Mouse (Mus musculus) G1E (cell line): ENCODE results near the gene Gm10719. TPM values are rescaled to one million over a fixed set of nuclear protein-coding genes. Genes with fewer than 3 reads are reported as not detected.
"Not testable (repeated sequence)": the region's sequence is repeated elsewhere in the genome, so short reads cannot be mapped to it uniquely, and the experiment has no call there.

Experiments used
- ATAC-seq: 2 replicates; pipeline ENCODE4 v1.8.0; 2016; ENCODE audit warnings: mild to moderate bottlenecking; ENCODE audit not compliant: insufficient number of reproducible peaks, poor library complexity, low FRiP score, severe bottlenecking; ENCODE audit errors: extremely low read depth
- DNase-seq: peaks from one replicate; pipeline ENCODE4 v3.0.0; 2012; ENCODE audit warnings: low spot score
- H3K27me3 ChIP-seq: 2 replicates; pipeline ENCODE4 v1.6.1; 2012; ENCODE audit warnings: mild to moderate bottlenecking, low read length, inconsistent platforms; ENCODE audit not compliant: insufficient read depth
- H3K36me3 ChIP-seq: replicated peaks from 2 replicates; pipeline ENCODE3; 2012; ENCODE audit warnings: mild to moderate bottlenecking, inconsistent platforms
- H3K4me1 ChIP-seq: 2 replicates; pipeline ENCODE4 v1.6.1; 2012; ENCODE audit warnings: low read depth, low read length, inconsistent platforms, mixed read lengths; ENCODE audit not compliant: insufficient read depth
- H3K4me3 ChIP-seq: 2 replicates; pipeline ENCODE4 v1.5.1; 2012; ENCODE audit warnings: low read depth, mild to moderate bottlenecking, inconsistent platforms, low read length, moderate library complexity, mixed read lengths
- H3K9me3 ChIP-seq: replicated peaks from 2 replicates; pipeline ENCODE4 v1.6.1; 2012; ENCODE audit warnings: inconsistent platforms
- TAL1 ChIP-seq: conservative IDR thresholded peaks from 2 replicates; pipeline ENCODE4 v1.6.1; 2012; ENCODE audit warnings: low read depth, low read length, inconsistent platforms, mixed read lengths
- polyA plus RNA-seq: library from polyadenylated mRNA; stranded (reverse); fragments of >175 nt; gene quantifications from 2 replicates; pipeline ENCODE4 v1.2.3, GENCODE M21; 2012
- total RNA-seq, 2 experiments: library from RNA; stranded (forward) in 1 of 2; stranded (reverse) in 1 of 2; fragments of 200-1000 nt in 1 of 2; fragments of >200 nt in 1 of 2; fragmentation: Nextera tagmentation in 1 of 2; gene quantifications; 2 replicates each; pipeline ENCODE4 v1.2.3; 2014 to 2017

Gm10719 gene
- total and polyA plus RNA-seq, 3 experiments, result 0.38 to 146 (median 3.2) TPM

DNA sequence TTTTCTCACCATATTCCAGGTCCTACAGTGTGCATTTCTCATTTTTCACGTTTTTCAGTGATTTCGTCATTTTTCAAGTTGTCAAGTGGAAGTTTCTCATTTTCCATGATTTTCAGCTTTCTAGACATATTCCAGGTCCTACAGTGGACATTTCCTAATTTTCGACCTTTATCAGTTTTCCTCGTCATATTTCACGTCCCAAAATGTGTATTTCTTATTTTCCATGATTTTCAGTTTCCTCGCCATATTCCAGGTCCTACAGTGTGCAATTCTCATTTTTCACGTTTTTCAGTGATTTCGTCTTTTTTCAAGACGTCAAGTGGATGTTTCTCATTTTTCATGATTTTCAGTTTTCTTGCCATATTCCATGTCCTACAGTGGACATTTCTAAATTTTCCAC, 10.0 kb downstream of the Gm10719 start:
- not testable (repeated sequence) for H3K36me3 ChIP-seq, H3K4me3 ChIP-seq, H3K27me3 ChIP-seq, H3K4me1 ChIP-seq, DNase-seq, H3K9me3 ChIP-seq
- 0 out of 2 replicates have a peak, but pooled peaks have one; percentile 5 for ATAC-seq

DNA sequence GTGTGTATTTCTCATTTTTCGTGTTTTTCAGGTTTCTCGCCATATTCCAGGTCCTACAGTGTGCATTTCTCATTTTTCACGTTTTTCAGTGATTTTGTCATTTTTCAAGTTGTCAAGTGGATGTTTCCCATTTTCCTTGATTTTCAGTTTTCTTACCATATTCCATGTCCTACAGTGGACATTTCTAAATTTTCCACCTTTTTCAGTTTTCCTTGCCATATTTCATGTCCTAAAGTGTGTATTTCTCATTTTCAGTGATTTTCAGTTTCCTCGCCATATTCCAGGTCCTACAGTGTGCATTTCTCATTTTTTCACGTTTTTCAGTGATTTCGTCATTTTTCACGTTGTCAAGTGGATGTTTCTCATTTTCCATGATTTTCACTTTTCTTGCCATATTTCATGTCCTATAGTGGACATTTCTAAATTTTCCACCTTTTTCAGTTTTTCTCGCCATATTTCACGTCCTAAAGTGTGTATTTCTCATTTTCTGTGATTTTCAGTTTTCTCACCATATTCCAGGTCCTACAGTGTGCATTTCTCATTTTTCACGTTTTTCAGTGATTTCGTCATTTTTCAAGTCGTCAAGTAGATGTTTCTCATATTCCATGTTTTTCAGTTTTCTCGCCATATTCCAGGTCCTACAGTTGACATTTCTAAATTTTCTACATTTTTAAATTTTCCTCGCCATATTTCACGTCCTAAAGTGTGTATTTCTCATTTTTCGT, 12.2 kb downstream of the Gm10719 start:
- not testable (repeated sequence) for DNase-seq, H3K27me3 ChIP-seq, H3K4me3 ChIP-seq, H3K36me3 ChIP-seq, H3K9me3 ChIP-seq, ATAC-seq, H3K4me1 ChIP-seq
- 0 out of 2 replicates have a peak, but pooled peaks have one; percentile 4 for TF ChIP-seq TAL1

DNA sequence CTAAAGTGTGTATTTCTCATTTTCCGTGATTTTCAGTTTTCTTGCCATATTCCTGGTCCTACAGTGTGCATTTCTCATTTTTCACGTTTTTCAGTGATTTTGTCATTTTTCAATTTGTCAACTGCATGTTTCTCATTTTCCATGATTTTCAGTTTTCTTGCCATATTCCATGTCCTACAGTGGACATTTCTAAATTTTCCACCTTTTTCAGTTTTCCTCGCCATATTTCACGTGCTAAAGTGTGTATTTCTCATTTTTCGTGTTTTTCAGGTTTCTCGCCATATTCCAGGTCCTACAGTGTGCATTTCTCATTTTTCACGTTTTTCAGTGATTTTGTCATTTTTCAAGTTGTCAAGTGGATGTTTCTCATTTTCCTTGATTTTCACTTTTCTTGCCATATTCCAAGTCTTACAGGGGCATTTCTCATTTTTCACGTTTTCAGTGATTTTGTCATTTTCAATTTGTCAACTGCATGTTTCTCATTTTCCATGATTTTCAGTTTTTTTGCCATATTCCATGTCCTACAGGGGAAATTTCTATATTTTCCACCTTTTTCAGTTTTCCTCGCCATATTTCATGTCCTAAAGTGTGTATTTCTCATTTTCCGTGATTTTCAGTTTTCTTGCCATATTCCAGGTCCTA, 13.6 kb downstream of the Gm10719 start:
- H3K36me3 ChIP-seq, H3K9me3 ChIP-seq, DNase-seq, H3K27me3 ChIP-seq, H3K4me3 ChIP-seq, ATAC-seq, H3K4me1 ChIP-seq: not testable (repeated sequence)

DNA sequence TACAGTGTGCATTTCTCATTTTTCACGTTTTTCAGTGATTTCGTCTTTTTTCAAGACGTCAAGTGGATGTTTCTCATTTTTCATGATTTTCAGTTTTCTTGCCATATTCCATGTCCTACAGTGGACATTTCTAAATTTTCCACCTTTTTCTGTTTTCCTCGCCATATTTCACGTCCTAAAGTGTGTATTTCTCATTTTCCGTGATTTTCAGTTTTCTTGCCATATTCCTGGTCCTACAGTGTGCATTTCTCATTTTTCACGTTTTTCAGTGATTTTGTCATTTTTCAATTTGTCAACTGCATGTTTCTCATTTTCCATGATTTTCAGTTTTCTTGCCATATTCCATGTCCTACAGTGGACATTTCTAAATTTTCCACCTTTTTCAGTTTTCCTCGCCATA, 17.1 kb downstream of the Gm10719 start, which contains the start of gene Gm17535:
TSS of gene Gm17535 (plus strand) at position 301 of the 400 bp plus-strand sequence.
- H3K4me3 ChIP-seq, DNase-seq, H3K4me1 ChIP-seq, H3K27me3 ChIP-seq, H3K9me3 ChIP-seq, H3K36me3 ChIP-seq, ATAC-seq: not testable (repeated sequence)

DNA sequence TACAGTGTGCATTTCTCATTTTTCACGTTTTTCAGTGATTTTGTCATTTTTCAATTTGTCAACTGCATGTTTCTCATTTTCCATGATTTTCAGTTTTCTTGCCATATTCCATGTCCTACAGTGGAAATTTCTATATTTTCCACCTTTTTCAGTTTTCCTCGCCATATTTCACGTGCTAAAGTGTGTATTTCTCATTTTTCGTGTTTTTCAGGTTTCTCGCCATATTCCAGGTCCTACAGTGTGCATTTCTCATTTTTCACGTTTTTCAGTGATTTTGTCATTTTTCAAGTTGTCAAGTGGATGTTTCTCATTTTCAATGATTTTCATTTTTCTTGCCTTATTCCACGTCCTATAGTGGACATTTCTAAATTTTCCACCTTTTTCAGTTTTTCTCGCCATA, 19.4 kb downstream of the Gm10719 start, which contains the start of gene Gm10715:
TSS of gene Gm10715 (plus strand) at position 301 of the 400 bp plus-strand sequence.
- not testable (repeated sequence) for ATAC-seq, H3K4me1 ChIP-seq, H3K9me3 ChIP-seq

DNA sequence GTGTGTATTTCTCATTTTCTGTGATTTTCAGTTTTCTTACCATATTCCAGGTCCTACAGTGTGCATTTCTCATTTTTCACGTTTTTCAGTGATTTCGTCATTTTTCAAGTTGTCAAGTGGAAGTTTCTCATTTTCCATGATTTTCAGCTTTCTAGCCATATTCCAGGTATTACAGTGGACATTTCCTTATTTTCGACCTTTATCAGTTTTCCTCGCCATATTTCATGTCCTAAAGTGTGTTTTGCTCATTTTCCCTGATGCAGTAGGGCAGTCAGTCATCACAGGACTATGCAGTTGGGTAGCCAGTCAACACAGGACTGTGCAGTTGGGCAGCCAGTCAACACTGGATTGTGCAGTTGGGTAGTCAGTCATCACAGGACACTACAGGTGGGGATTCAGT, 21.0 kb downstream of the Gm10719 start:
- not testable (repeated sequence) for H3K9me3 ChIP-seq, H3K27me3 ChIP-seq, H3K4me3 ChIP-seq, H3K4me1 ChIP-seq, ATAC-seq, DNase-seq, H3K36me3 ChIP-seq

More for the DNA sequence above, 19.4 kb downstream of the Gm10719 start, which contains the start of gene Gm10715:
- H3K36me3 ChIP-seq, H3K27me3 ChIP-seq, H3K4me3 ChIP-seq, DNase-seq: not testable (repeated sequence)

Other genes with a start within 250 kb of the Gm10719 start
- not detected in 2 replicates for gene Gm10722, start 16.5 kb upstream of the Gm10719 start, total RNA-seq (2014; fragmentation: Nextera tagmentation)
- 8.1 and 13.8 TPM in 2 replicates for gene Gm10722, start 16.5 kb upstream of the Gm10719 start, total RNA-seq (2017)
- gene Gm10722, start 16.5 kb upstream of the Gm10719 start, polyA plus RNA-seq, result 0.09 TPM in 1 of 2 replicates, not detected in the other
- 1.9 and 3.6 TPM in 2 replicates for gene Gm11168, start 14.1 kb upstream of the Gm10719 start, total RNA-seq (2014; fragmentation: Nextera tagmentation)
- 12.4 and 16.0 TPM in 2 replicates for gene Gm11168, start 14.1 kb upstream of the Gm10719 start, total RNA-seq (2017)
- gene Gm11168, start 14.1 kb upstream of the Gm10719 start, polyA plus RNA-seq, result 0.12 TPM in 1 of 2 replicates, not detected in the other
- gene Gm10721, start 4.3 kb upstream of the Gm10719 start, total RNA-seq (2014; fragmentation: Nextera tagmentation), result not detected in 2 replicates
- 17.5 and 19.1 TPM in 2 replicates for gene Gm10721, start 4.3 kb upstream of the Gm10719 start, total RNA-seq (2017)
- gene Gm10721, start 4.3 kb upstream of the Gm10719 start, polyA plus RNA-seq, result 0.11 TPM in 2 replicates
- not detected in 2 replicates for gene Gm10720, start 1.8 kb upstream of the Gm10719 start, total RNA-seq (2014; fragmentation: Nextera tagmentation)
- 5.0 and 7.5 TPM in 2 replicates for gene Gm10720, start 1.8 kb upstream of the Gm10719 start, total RNA-seq (2017)
- gene Gm10720, start 1.8 kb upstream of the Gm10719 start, polyA plus RNA-seq, result not detected in 2 replicates
- gene Gm10718, start 6.1 kb downstream of the Gm10719 start, total RNA-seq (2014; fragmentation: Nextera tagmentation), result not detected in 2 replicates
- 46.0 and 52.3 TPM in 2 replicates for gene Gm10718, start 6.1 kb downstream of the Gm10719 start, total RNA-seq (2017)
- 1.3 and 2.6 TPM in 2 replicates for gene Gm10718, start 6.1 kb downstream of the Gm10719 start, polyA plus RNA-seq
- 1.4 TPM in 1 of 2 replicates, not detected in the other for gene Gm10717, start 8.0 kb downstream of the Gm10719 start, total RNA-seq (2014; fragmentation: Nextera tagmentation)
- gene Gm10717, start 8.0 kb downstream of the Gm10719 start, total RNA-seq (2017), result 51.8 and 65.5 TPM in 2 replicates
- 0.14 and 0.45 TPM in 2 replicates for gene Gm10717, start 8.0 kb downstream of the Gm10719 start, polyA plus RNA-seq
- not detected in 2 replicates for gene Gm17535, start 17.2 kb downstream of the Gm10719 start, total RNA-seq (2014; fragmentation: Nextera tagmentation)
- gene Gm17535, start 17.2 kb downstream of the Gm10719 start, total RNA-seq (2017), result 6.6 and 8.5 TPM in 2 replicates
- gene Gm17535, start 17.2 kb downstream of the Gm10719 start, polyA plus RNA-seq, result 0.09 TPM in 1 of 2 replicates, not detected in the other
- 1.2 TPM in 1 of 2 replicates, not detected in the other for gene Gm10715, start 19.5 kb downstream of the Gm10719 start, total RNA-seq (2014; fragmentation: Nextera tagmentation)
- gene Gm10715, start 19.5 kb downstream of the Gm10719 start, total RNA-seq (2017), result 9.5 and 13.9 TPM in 2 replicates
- not detected in 2 replicates for gene Gm10715, start 19.5 kb downstream of the Gm10719 start, polyA plus RNA-seq